Mouse (Mus musculus) liver, embryonic 16.5 days (tissue): ENCODE measurements around the gene Nfrkb. TPM values are rescaled to one million over a fixed set of nuclear protein-coding genes. Genes with fewer than 3 reads are reported as not detected.

Experiments
- ATAC-seq: fragments of 200-750 bp; cut with Nextera tagmentation; 2 replicates; pipeline ENCODE4 v1.8.0; 2017; ENCODE audit warnings: low read depth, mild to moderate bottlenecking, moderate number of reproducible peaks, moderate library complexity
- H3K27ac ChIP-seq: fragments of 300-500 bp; sonication (generic); 2 replicates; pipeline ENCODE4 v1.5.1; 2014; ENCODE audit warnings: mild to moderate bottlenecking, low read length
- H3K27me3 ChIP-seq: fragments of 300-500 bp; sonication (generic); 2 replicates; pipeline ENCODE4 v1.6.1; 2014; ENCODE audit warnings: low read depth, low read length, mixed read lengths; ENCODE audit not compliant: control insufficient read depth, insufficient read depth
- H3K36me3 ChIP-seq: fragments of 300-500 bp; sonication (generic); 2 replicates; pipeline ENCODE4 v1.6.1; 2014; ENCODE audit warnings: mild to moderate bottlenecking; ENCODE audit not compliant: control insufficient read depth, insufficient read depth
- H3K4me1 ChIP-seq: fragments of 300-500 bp; sonication (generic); 2 replicates; pipeline ENCODE4 v1.6.1; 2014; ENCODE audit warnings: low read depth, low read length, mixed read lengths; ENCODE audit not compliant: control insufficient read depth
- H3K4me2 ChIP-seq: fragments of 300-500 bp; sonication (generic); 2 replicates; pipeline ENCODE4 v1.6.1; 2014; ENCODE audit warnings: low read depth, low read length, mixed read lengths
- H3K4me3 ChIP-seq: fragments of 300-500 bp; sonication (generic); 2 replicates; pipeline ENCODE4 v1.5.1; 2014; ENCODE audit warnings: low read depth, mild to moderate bottlenecking, low read length
- H3K9ac ChIP-seq: fragments of 300-500 bp; sonication (generic); 2 replicates; pipeline ENCODE4 v1.6.1; 2014; ENCODE audit warnings: low read depth, low read length
- H3K9me3 ChIP-seq: fragments of 300-500 bp; sonication (generic); replicated peaks from 2 replicates; pipeline ENCODE4 v1.6.1; 2016; ENCODE audit warnings: low read length; ENCODE audit not compliant: control insufficient read depth
- WGBS: fragments of 180-500 bp; shearing (Covaris S2); extraction: QIAGEN DNeasy Blood & Tissue Kit; methylation state at CpG from one replicate; pipeline ENCODE4 v1.1.7; 2014; ENCODE audit not compliant: insufficient replicate concordance; 5-methylcytosine and 5-hydroxymethylcytosine counted together
- polyA plus RNA-seq: library from polyadenylated mRNA; unstranded; fragments of >200 nt; fragmentation: Nextera tagmentation; extraction: Ambion mirVana; gene quantifications from 2 replicates; pipeline ENCODE4 v1.2.1, GENCODE M21; 2015

Nfrkb gene
- polyA plus RNA-seq, 1 experiment from 2014 or later, result 5.5 TPM

GRCm38 (mm10) chr9:31454356-31454755, 68.4 kb downstream of the Nfrkb start:
- Histone ChIP-seq H3K9me3 (no peaks in the 10 kb centered on the region), H3K4me2 (no peak overlapping the region), H3K36me3 (no peaks in the 10 kb centered on the region), H3K4me3 (no peak overlapping the region), H3K9ac (no peak overlapping the region), H3K27ac (no peak overlapping the region), H3K27me3 (no peaks in the 10 kb centered on the region), H3K4me1 (no peaks in the 10 kb centered on the region)
- ATAC-seq, result no peak
- 23% methylated on average over 1 of the region's 1 CpGs for WGBS

DNA sequence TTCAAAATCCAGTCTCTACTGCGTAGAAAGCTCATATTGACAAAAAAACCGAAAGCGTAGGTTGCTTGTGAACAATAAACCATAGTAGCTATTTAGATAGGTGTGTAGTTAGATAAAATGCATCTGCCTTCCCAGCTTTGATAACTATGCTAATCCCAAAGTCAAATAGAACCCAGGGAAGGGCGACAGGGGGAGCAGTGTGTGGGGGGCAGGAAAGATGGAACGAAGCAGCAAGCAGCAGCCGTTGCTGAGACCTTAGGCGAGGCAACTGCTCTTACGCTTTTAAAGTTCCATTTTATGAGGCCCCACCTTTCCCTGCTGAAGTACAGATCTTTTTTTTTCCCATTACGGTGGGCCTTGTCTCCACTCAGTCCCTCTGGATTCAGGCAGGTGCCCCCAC, 77.2 kb downstream of the Nfrkb start:
- no peaks in the 10 kb centered on the region for H3K9me3 ChIP-seq
- no peak overlapping the region for H3K4me2 ChIP-seq
- no peak overlapping the region for H3K4me3 ChIP-seq
- no peak for ATAC-seq
- no peak overlapping the region for H3K9ac ChIP-seq
- 43% methylated on average over 9 of the region's 9 CpGs for WGBS
- no peaks in the 10 kb centered on the region; the same call in 1 of the 2 replicates for H3K4me1 ChIP-seq
- H3K36me3 ChIP-seq, result no peaks in the 10 kb centered on the region
- H3K27ac ChIP-seq, result no peak overlapping the region
- H3K27me3 ChIP-seq, result peaks cover 21% of the 10 kb centered on the region

DNA sequence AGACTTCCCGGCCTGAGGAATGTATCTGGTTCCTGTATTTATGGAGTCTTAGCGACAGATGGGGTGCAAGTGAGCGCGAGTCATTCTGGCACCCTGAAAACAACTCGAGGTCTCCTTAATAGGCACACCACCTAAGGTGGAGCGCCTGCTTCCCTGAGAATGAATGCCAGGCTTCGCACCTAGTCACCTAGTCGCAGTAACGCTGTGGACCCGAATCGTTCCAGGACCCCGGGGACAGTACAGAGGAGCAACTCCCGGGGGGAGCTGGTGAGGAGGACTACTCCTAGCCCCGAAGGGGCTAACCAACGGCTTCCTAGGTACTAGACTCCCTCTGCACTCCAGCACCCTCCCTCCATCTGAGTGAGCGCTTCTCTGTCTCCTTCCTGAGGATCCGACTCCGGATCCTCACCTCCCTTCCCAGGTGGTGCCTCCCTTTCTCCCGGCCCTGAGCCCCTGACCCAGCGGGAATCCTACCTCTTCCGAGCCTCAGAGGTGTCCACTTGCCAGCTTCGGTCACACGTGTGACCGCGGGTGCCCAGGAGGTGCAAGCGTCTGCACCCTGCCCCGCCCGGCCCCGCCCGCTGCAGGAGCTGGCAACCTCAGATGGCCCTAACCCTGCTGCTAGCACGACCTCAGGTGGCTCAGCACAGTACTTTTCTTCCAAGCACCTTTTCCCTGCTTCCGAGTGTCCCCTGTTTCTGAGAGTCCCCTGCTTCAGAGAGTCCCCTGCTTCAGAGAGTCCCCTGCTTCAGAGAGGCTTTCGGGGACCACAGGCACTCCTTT, 77.9 kb downstream of the Nfrkb start, which contains the start of gene Tmem45b:
Gene Tmem45b (minus strand): TSS at position 771 of the 783 bp plus-strand sequence.
- no peak for ATAC-seq
- 6% methylated on average over 33 of the region's 33 CpGs for WGBS
- Histone ChIP-seq H3K27ac (no peak within 1 kb of the TSS), H3K36me3 (no peaks in the 10 kb centered on the region), H3K27me3 (peaks cover 21% of the 10 kb centered on the region), H3K4me2 (0 out of 2 replicates have a peak within 1 kb of the TSS, but pooled peaks have one; percentile 7), H3K9ac (no peak within 1 kb of the TSS), H3K9me3 (no peaks in the 10 kb centered on the region), H3K4me3 (no peak within 1 kb of the TSS), H3K4me1 (no peaks in the 10 kb centered on the region; the same call in 1 of the 2 replicates)

Other genes with a start within 250 kb of the Nfrkb start
- gene Aplp2, start 174.4 kb upstream of the Nfrkb start, polyA plus RNA-seq, result 194 and 198 TPM in 2 replicates
- gene Prdm10, start 105.7 kb upstream of the Nfrkb start, polyA plus RNA-seq, result 2.9 and 3.1 TPM in 2 replicates
- gene Tmem45b, start 78.3 kb downstream of the Nfrkb start, polyA plus RNA-seq, result 0.57 TPM in 1 of 2 replicates, not detected in the other